Mouse (Mus musculus) myocyte (in vitro differentiated cells): ENCODE results near the gene Gm49510.

Source experiments
- POLR2A ChIP-seq: IDR thresholded peaks from one replicate; pipeline ENCODE4 v1.6.1; 2011; ENCODE audit warnings: low read depth, mild to moderate bottlenecking, control low read depth, moderate library complexity; ENCODE audit not compliant: insufficient read length
- REST ChIP-seq: IDR thresholded peaks from one replicate; pipeline ENCODE4 v1.6.1; 2011; ENCODE audit warnings: mild to moderate bottlenecking, control low read depth, moderate library complexity; ENCODE audit not compliant: insufficient read depth, insufficient read length

GRCm38 (mm10) chr15:78897488-78897887, 2.0 kb upstream of the Gm49510 start:
- TF ChIP-seq POLR2A (no peak), REST (no peak)
